Mouse (Mus musculus) heart, postnatal 25 days (tissue): ENCODE results near the gene Rap1gap2. TPM values are rescaled to one million over a fixed set of nuclear protein-coding genes. Genes with fewer than 3 reads are reported as not detected.

Experiments
- DNase-seq: peaks from one replicate; pipeline ENCODE4 v3.0.0; 2022; ENCODE audit warnings: low spot score
- intact Hi-C: fragments of 180-260 bp; cut with DNase I; formaldehyde crosslinking; loops from one replicate; pipeline ENCODE4 v1.15.1; 2025
- total RNA-seq, 2 experiments: library from RNA; stranded (reverse); gene quantifications; 2 replicates each; pipeline ENCODE4 v1.2.3; 2021

Gene Rap1gap2
- total RNA-seq, 2 experiments from 2014 or later: 85.8 to 86.8 TPM

DNA sequence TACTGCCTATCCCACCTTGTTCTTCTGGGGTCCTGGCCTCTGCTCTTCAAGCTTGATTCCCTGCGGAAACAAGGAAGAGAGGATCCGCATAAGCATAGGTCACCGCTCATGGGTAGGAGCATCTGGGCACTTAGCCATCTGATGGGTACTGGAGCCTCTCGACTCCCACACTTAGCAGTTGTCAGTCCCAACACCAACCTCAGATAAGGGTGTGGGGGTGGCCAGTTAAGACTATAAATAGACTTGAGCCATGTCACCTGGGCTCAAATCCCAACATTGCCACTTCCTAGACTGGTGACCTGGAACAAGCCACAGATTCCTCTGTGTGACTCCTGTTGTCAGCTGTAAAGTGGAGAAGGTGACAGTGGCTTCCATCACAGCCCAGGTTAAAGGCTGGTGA lies 172.5 kb downstream of the Rap1gap2 start:
- DNase-seq: no peak

DNA sequence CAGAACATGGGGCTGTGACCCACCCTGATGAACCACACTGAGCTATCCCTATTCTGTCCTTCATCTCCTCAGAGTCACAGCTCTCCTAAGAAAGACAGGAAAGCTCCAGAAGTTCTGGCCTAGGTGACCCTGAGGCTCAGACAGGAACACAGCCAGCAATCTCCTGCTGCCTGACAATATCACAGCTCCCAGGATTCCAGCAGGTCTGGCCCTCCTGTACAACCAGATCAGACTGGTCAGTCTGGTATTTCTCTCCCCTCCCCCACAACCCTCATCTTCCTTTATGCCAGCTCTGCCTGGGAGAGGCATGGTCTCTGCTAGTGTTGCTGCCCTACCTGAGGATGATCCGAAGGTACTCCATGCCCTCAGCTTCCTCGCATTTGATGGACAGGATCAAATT lies 175.3 kb downstream of the Rap1gap2 start:
- DNase-seq: no peak
- intact Hi-C loops: no loop called here

More for the DNA sequence above, 172.5 kb downstream of the Rap1gap2 start:
- intact Hi-C loops: no loop called here

DNA sequence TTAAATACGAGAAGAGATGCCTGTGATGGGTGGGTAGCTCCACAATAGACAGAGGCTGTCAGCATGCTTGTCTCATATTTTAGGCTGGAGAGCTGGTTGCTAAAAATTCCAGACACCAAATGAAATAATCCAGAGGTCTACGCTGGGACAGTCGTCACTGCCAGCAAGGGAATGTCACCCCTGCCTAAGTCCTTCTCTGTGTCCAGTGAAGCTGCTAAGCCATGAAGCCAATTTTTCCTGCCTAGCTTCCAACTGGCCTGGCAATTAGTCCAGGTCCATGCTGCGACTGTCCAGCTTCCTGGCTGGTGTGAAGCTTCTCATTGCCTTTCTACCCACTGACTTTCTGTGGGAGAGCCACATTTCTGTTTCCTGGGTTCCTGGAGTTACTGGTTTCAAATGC lies 177.7 kb downstream of the Rap1gap2 start:
- no peak for DNase-seq
- intact Hi-C loops: no loop called here

DNA sequence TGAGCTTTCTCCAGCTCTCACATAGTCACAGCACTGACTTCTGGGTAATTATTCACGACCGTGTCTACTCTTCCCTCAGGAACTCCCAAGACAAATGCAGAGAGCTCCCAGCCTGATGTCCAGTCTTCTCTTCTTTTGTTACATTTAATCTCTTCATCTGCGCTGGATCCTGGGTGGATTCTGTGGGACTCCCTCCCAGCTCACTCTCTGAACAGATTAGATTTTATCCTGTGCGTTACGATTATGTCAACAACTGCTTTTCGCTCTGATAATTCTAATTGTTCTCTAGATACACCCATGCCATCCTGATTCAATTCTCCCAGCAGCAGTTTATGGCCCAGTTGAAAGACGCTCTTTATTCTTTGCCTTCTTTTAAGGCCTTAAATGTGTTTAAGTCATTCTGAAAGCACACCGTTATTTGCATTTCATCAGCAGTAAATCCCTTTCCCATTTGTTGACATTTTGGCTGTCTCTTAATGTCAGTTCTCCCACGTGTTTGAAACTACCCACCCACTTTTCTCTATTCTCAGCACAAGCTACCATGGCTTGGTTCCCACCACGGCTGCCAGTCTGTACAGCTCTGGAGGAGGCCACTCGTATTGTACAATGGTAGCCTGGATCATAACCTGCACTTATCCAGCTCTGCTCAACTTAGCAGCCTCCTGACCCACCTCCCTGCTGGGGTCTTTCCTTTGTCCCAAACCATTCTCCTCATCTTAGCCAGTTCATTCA lies 180.8 kb downstream of the Rap1gap2 start:
- DNase-seq: no peak
- intact Hi-C loops: no loop called here

DNA sequence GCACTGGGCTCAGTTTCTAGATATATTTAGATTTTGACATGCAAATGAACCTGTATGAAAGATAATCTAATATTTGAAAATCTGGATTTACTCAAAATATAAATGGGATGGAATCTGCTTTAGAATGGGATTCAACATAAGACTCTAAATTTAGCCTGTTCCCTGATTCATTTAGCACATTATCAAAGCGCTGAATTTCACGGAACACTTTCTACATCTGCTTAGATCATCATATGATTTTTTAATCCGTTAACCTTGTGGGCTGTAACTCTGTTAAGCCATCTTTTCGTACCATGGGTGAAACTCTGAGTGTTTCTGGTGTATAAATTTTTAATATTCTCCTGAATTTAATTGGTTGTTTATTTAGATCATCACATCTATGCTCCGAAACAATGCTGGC lies 184.4 kb downstream of the Rap1gap2 start:
- DNase-seq: no peak
- intact Hi-C loops: no loop called here

DNA sequence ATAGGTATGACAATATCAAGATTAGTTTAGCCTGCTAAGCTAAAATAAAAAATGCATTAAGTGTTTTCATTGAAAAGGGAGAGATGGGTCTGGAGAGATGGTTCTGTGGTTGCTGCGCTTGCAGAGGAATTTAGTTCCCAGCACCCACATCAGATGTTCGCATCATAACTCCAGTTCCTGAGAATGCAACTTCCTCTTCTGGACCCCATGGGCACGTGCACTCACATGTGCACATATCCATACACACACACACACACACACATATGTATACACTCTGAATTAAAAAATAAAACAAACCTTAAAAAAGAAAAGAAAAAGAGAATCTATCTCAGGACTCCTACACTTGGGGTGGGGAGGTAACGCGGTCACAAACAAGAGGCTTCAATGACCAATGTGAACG lies 188.7 kb downstream of the Rap1gap2 start:
- no peak for DNase-seq

DNA sequence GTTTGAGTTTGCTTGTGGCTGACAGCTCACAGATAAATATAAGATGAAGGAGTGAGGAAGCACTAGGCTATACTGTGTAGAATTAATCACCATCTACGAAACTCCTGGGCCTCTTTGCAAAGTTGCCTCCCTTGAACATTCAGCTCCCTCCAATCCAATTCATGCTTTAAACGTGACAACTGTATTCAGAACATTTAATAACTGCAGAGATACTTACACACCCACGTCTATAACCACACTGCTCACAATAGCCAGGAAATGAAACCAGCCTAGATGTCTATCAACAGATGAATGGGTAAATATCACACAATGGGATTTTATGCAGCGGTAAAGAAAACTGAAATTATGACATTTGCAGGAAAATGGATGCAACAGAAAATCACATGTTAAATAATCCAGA lies 189.6 kb downstream of the Rap1gap2 start:
- DNase-seq: no peak
- intact Hi-C loops: no loop called here

More for the DNA sequence above, 188.7 kb downstream of the Rap1gap2 start:
- intact Hi-C loops: no loop called here

DNA sequence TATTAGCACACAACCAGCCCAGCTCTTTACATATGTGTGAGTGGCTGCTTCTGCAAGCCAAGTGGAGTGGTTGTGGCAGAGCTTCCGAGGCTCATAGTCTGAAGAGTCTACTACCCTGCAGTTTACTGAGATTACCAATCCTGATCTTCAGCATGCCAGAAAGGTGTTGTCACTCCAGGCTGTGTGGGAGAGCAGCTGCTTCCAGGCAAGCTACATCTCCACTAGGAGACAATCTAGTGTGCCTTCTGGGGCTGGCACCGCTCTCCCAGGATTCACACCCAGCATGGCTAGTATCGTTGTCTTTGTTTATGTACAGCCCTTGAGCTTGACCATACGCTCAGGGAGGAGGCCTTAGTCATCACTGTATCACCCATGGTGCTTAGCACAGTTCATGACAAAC lies 191.1 kb downstream of the Rap1gap2 start:
- intact Hi-C loops: no loop called here
- no peak for DNase-seq

DNA sequence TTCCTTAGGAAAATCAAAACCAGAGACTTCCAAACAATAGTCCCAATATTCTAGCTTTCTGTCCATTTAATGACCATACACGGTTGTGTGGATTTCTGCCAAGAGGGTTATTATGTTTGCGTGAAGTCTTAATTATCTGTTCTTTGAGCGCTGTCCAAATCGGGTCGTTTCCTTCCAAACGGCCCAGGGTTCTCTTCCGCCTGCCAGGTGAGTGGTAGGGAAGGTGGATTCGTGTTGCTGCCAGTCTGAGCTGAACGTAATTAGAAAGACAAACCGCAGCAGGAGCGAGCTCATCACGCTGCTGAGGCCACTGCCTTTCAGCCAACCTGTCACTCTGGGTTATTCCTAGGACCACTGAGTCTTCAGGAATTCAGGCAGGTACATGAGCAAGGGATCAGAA lies 195.0 kb downstream of the Rap1gap2 start:
- intact Hi-C loops: no loop called here

DNA sequence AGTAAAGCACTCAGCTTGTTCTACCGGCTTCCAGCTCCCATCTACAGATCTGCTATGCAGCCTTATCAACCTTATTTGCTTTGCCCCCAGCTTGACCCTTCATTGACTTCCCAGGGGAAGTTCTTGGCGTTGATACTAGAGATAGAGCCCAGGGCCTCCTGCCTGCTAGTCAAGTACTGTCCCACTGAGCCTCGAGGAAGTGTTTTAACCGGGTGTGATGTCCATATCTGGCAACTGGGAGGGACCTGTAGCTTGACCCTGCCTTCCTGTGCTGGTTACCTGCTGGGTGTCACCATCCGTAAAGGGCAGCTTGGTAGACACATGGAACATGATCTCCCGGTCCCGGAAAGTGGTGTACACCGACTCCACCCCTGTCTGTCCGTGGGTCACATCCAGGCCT lies 196.6 kb downstream of the Rap1gap2 start:
- DNase-seq: no peak
- intact Hi-C loops: loop anchor here (5.0 kb wide), 1 partner anchor 48 kb away; no protein-coding TSS in a partner anchor

More for the DNA sequence above, 195.0 kb downstream of the Rap1gap2 start:
- no peak for DNase-seq

DNA sequence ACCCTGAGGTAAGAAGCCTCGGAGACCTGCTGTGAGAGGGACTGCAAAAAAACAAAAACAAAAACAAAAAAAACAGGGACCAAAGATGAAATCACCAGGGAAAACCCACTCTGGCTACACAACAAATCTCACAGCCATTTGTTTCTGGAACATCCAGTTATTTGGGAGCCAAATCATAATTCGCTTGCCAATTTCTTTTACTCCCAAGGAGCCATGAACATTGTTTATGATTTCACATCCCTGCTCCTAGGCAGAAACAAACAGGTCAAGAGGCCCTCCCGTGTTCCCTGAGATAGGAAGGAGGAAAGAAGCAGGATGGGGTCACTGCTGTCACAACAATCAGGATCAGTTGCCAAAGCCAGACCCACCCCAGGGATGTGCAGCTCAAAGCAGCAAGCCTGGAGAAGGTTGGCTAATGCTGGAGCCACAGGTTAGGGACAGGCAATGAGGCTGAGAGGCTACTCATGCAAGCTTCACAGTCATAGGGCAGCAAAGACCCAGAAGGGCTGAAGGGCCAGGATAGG lies 197.2 kb downstream of the Rap1gap2 start:
- no peak for DNase-seq
- intact Hi-C loops: loop anchor here (5.0 kb wide), 1 partner anchor 49 kb away; no protein-coding TSS in a partner anchor

DNA sequence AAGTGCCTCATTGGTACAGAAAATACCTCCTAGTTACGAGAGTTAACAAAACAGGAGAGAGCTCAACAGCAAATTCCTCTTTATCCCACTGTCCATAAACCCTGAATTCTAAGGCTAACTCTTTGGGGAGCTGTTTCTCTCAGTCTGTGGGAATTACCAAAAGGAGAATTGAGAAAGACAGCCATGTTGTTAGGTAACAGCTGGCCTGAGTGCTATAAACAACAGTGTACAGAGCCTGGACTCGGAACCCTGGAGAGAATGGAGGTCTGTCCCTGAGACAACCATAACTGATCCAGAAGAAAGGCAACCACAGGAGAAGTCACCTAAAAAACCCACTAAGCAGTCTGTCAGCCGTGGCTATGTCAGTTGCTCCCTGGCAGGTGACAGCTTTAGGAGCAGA lies 198.3 kb downstream of the Rap1gap2 start:
- intact Hi-C loops: loop anchor here (5.0 kb wide), 1 partner anchor 50 kb away; no protein-coding TSS in a partner anchor
- DNase-seq: no peak

DNA sequence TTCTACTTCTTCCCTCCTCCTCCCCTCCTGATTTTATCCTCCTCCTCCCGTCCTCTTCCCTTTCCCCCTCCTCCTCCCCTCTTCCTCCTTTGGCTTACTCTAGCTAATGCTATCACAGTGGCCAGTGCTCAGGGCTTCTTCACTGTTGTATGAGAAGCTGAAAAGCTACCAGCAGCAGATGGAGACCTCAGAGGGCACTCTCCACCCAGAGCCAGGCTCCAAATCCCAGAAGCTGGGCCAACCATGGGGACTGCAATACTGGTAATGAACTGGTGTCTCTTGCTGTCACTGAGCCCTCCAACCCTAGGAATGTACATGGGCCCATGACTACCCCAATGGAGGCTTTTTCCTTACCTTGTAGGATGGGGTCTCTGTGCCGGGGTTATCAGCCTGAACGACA lies 198.8 kb downstream of the Rap1gap2 start:
- intact Hi-C loops: loop anchor here (5.0 kb wide), 1 partner anchor 50 kb away; no protein-coding TSS in a partner anchor
- no peak for DNase-seq

DNA sequence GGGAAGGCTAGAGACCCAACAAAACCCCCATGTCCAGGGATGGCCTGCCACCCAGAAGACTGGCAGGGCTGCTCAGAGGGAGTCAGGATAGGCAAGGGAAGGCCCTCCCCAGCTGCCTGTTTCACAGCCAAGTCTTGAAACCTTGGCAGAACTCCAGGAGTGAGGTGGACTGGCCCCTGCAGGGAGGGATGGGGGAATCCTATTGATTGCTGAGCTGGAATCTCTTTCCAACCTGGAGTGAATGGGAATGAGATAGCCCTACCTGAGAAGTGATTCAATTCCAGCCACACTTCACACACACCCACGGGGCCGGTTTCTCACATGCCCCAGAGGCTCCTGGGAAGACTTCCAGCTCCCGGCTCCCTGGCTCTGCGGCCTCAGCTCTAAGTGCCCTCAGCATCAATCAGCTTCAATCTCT lies 200.9 kb downstream of the Rap1gap2 start:
- no peak for DNase-seq
- intact Hi-C loops: loop anchor here (5.0 kb wide), 1 partner anchor 53 kb away; no protein-coding TSS in a partner anchor

DNA sequence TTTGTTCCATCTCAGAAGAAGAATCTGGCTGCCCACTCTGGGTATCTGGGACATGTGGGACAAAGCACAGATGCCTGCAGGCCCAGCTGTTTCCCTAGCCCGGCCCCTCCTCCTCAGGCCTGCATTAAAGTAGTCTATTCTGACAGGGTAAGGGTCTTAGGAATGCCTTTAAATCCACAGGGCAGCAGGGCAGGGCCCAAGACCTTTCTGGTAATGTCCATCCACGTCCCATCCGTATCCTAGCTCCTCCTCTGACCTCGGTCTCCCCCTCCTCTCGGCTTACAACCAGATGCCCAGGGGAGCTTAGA lies 201.3 kb downstream of the Rap1gap2 start:
- no peak for DNase-seq
- intact Hi-C loops: no loop called here

DNA sequence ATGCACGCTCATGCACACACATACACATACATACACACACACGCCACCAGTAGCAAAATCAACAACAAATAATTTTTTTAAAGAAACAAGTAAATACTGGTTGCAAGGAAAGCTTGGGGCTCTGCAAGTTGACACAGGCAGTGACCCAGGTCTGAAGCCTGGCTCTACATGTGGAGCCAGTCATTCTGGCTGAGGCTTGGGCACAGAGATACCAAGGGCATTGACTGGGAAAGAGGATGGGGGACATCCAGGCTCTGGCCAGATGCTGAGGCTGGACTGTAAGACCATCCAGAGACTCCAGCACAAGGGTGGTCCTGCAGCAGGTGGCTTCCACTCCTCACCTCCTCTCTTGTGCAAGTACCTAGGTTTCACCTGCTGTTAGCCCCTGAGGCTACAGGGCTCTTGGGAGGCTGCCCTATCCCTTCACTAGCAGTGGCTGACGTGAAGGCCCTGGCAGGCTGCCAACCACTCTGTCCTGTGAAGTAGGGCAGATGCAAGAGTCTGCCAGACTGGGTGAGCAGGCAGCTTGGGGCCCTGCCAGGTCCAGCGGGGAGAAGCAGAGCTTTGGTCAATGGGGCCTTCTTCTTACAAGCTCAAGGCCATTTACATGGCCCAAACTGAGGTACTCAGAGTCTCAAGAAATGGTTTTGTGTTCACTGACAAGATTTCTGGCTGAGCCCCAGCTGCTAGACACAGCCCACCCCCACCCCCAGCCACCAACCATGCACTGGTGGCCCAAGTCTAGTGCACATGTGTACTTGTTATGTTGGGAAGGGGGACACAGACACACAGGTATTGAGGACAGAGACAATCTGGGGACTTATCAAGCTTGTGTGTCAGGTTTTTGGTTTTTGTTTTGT lies 201.9 kb downstream of the Rap1gap2 start:
- intact Hi-C loops: no loop called here
- peak; percentile 67 for DNase-seq

DNA sequence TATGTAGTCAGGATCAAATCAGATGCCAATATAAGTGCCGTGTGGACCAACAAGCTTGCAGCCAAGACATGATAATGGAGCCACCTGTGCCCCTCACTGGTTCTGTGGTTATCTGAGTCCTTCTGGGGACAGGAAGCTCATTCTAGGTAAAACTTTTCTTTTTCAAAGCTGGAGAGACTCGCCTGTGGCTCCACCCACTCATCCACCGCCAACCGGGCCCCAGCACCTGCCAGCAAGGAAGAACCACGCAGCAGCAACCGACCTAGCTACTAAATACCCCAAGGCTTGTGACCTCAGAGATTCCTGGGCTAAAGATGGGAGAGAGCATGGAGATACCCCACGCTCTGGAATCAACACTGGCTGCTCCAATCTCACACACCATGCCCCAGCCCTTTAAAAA lies 205.5 kb downstream of the Rap1gap2 start:
- no peak for DNase-seq
- intact Hi-C loops: no loop called here

DNA sequence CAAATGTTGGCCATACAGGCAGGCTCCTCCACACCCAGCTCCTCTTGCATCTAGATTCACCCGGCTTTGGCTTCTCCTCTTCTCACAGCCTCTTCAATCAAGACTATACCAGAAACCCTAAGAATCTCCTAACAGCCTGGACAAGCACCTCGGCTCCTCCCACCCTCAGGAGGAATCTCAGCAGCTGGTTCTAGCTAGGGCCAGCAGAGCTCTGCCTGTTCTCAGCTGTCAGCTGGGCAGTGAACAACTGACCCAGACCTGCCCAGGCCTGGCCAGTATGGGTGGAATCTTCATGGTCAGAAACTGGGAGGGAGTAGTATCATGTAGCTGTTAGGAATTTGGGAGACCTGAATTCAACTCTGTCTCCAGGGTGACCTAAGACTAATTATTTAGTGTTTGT lies 206.5 kb downstream of the Rap1gap2 start:
- DNase-seq: no peak
- intact Hi-C loops: loop anchor here (5.0 kb wide), 2 partner anchors 78 to 123 kb away; no protein-coding TSS in a partner anchor

DNA sequence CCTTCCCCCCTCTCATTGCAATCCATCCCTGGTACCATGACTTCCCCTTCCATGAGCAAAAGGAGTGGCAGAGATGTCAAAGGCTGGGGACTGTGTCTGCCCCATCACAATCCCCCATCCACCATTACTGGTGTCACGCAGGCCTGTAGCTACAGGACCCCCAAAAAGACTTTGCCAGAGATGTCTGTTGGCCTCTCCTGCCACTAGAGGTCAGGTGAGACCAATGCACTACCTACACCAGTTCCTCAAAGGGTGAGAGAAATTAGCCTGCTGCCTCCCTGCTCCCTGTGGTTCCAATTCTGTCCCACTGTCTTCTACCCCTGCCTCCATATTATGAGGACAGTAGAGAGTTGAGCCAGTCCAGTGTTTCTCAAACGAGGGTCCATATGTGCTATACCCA lies 208.6 kb downstream of the Rap1gap2 start:
- intact Hi-C loops: loop anchor here (2.0 to 5.0 kb wide), 3 partner anchors 80 to 145 kb away; no protein-coding TSS in a partner anchor
- DNase-seq: no peak

DNA sequence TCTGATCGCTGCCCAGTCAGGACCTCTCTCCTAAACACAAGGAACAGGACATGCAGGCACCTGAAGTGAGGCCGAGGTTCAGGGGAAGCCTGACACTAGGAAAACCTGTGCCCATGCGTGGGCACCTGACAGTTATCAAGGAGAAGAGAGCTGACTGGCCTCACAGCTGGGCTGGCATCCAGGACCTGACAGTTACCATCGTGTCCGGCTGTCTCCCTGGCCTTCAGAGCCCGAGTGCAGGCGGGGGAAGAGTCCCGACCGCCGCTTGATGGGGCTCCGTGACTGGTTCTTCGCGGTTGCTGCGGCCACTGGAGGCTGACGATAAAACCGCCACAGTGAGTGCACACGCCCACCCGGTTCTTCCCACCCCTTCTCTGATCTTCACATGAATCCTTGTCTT lies 215.1 kb downstream of the Rap1gap2 start:
- DNase-seq: no peak

DNA sequence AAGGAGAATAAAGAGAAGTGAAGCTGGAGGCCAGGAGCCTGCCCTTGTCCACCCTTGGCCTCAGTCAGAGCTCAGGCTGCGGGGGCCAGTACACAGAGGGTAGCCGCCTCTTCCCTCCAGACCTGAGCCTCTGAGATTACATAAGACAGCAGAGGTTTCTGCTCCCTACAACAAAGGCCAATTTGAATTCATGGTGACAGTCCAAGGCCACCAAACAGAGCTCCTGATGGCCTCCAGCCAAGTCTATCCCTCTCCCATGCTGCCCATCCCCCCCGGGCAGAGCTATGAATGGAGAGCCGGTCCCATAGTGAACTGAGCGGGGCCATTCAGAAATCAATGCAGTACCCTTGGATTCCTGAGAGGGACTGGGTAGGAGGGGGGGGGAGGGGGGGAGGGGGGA lies 217.2 kb downstream of the Rap1gap2 start:
- DNase-seq: no peak
- intact Hi-C loops: no loop called here

More for the DNA sequence above, 215.1 kb downstream of the Rap1gap2 start:
- intact Hi-C loops: no loop called here
